Mouse (Mus musculus): Measurements from ENCODE around the gene Igf1r. TPM values are rescaled to one million over a fixed set of nuclear protein-coding genes. Genes with fewer than 3 reads are reported as not detected.

Igf1r gene
- polyA plus RNA-seq, 1 experiment from 2014 or later, result 2.7 TPM

- 46% methylated on average over 10 of the region's 10 CpGs for WGBS (ENCODE audit: insufficient replicate concordance)
- 0 out of 2 replicates have a peak overlapping the region, but pooled peaks have one; percentile 89 for H3K9ac ChIP-seq (replicated peaks)
- ATAC-seq (no peak), DNase-seq (no peak)
- H3K4me3 ChIP-seq (ENCODE audit: low read depth, low read length), result peak overlapping the region; percentile 92
- no peak overlapping the region; the same call in 1 of the 2 replicates for H3K27ac ChIP-seq (ENCODE audit: low read depth)
- H3K27me3 ChIP-seq (ENCODE audit: insufficient read depth, low read length), result peaks cover 42% of the 10 kb centered on the region
- no peaks in the 10 kb centered on the region for H3K36me3 ChIP-seq (replicated peaks; ENCODE audit: insufficient read depth, low read length)
- H3K9me3 ChIP-seq (ENCODE audit: low read length), result no peaks in the 10 kb centered on the region
- no peak for TF ChIP-seq CTCF (IDR thresholded peaks at IDR 0.05; ENCODE audit: low read depth)
- TF ChIP-seq EP300 (IDR thresholded peaks at IDR 0.05; ENCODE audit: low read depth), result no peak
- H3K4me1 ChIP-seq (ENCODE audit: insufficient read depth), result peaks cover 16% of the 10 kb centered on the region
- H3K4me2 ChIP-seq (ENCODE audit: low read depth, low read length), result peak overlapping the region; percentile 99
Observed at GRCm38 (mm10) chr7:67954591-67955185, 2.1 kb downstream of the Igf1r start.

- Histone ChIP-seq H3K9ac (replicated peaks) (no peak overlapping the region), H3K9me3 (ENCODE audit: low read length) (no peaks in the 10 kb centered on the region), H3K4me1 (ENCODE audit: insufficient read depth) (peaks cover 16% of the 10 kb centered on the region), H3K36me3 (replicated peaks; ENCODE audit: insufficient read depth, low read length) (no peaks in the 10 kb centered on the region), H3K4me2 (ENCODE audit: low read depth, low read length) (peak overlapping the region; percentile 99), H3K27me3 (ENCODE audit: insufficient read depth, low read length) (peaks cover 41% of the 10 kb centered on the region), H3K4me3 (ENCODE audit: low read depth, low read length) (no peak overlapping the region), H3K27ac (ENCODE audit: low read depth) (no peak overlapping the region; the same call in 1 of the 2 replicates)
- WGBS (ENCODE audit: insufficient replicate concordance), result 43% methylated on average over 5 of the region's 5 CpGs
- DNase-seq (no peak), ATAC-seq (no peak)
- TF ChIP-seq CTCF (IDR thresholded peaks at IDR 0.05; ENCODE audit: low read depth) (no peak), EP300 (IDR thresholded peaks at IDR 0.05; ENCODE audit: low read depth) (no peak)
Observed at GRCm38 (mm10) chr7:67955276-67955675, 2.6 kb downstream of the Igf1r start.

- WGBS (ENCODE audit: insufficient replicate concordance), result 64% methylated on average over 6 of the region's 6 CpGs
- peaks cover 9% of the 10 kb centered on the region; the same call in 1 of the 2 replicates for H3K4me1 ChIP-seq (ENCODE audit: insufficient read depth)
Observed at GRCm38 (mm10) chr7:67957376-67957775, 4.7 kb downstream of the Igf1r start.

DNA sequence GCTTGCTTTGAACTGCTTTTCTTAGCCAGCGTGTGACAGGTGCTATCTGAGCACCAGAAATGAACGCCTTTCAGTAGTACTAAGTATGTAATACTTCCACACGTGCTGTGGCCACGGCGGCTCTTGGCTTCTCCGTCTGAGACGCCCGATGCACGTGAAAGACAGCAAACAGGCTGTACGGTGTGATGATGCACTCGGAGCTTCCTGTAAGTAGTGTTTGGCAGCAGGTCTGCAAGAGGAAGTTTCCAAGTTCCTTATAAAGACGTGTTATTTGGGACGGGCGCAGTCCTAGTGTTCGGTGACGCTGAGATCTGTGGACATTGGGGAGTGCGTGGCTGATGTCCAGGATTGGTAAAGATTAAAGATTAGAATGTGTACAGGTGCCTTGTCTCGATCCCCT is 5.4 kb downstream of the Igf1r start:
- WGBS (ENCODE audit: insufficient replicate concordance), result 31% methylated on average over 18 of the region's 18 CpGs
- Histone ChIP-seq H3K9ac (replicated peaks) (no peak overlapping the region), H3K4me2 (ENCODE audit: low read depth, low read length) (peak overlapping the region; percentile 36), H3K4me1 (ENCODE audit: insufficient read depth) (peaks cover 9% of the 10 kb centered on the region; the same call in 1 of the 2 replicates), H3K27me3 (ENCODE audit: insufficient read depth, low read length) (peaks cover 34% of the 10 kb centered on the region), H3K36me3 (replicated peaks; ENCODE audit: insufficient read depth, low read length) (no peaks in the 10 kb centered on the region), H3K4me3 (ENCODE audit: low read depth, low read length) (no peak overlapping the region), H3K9me3 (ENCODE audit: low read length) (no peaks in the 10 kb centered on the region), H3K27ac (ENCODE audit: low read depth) (no peak overlapping the region)
- DNase-seq (peak; percentile 48), ATAC-seq (peak; percentile 16)
- TF ChIP-seq EP300 (IDR thresholded peaks at IDR 0.05; ENCODE audit: low read depth), result no peak
- TF ChIP-seq CTCF (IDR thresholded peaks at IDR 0.05; ENCODE audit: low read depth), result no peak

More at GRCm38 (mm10) chr7:67957376-67957775, 4.7 kb downstream of the Igf1r start:
- no peaks in the 10 kb centered on the region for H3K36me3 ChIP-seq (replicated peaks; ENCODE audit: insufficient read depth, low read length)
- TF ChIP-seq EP300 (IDR thresholded peaks at IDR 0.05; ENCODE audit: low read depth) (no peak), CTCF (IDR thresholded peaks at IDR 0.05; ENCODE audit: low read depth) (no peak)
- ATAC-seq (no peak), DNase-seq (no peak)
- H3K4me2 ChIP-seq (ENCODE audit: low read depth, low read length), result no peak overlapping the region
- H3K9ac ChIP-seq (replicated peaks), result no peak overlapping the region
- peaks cover 36% of the 10 kb centered on the region for H3K27me3 ChIP-seq (ENCODE audit: insufficient read depth, low read length)
- H3K27ac ChIP-seq (ENCODE audit: low read depth), result no peak overlapping the region
- no peak overlapping the region for H3K4me3 ChIP-seq (ENCODE audit: low read depth, low read length)
- no peaks in the 10 kb centered on the region for H3K9me3 ChIP-seq (ENCODE audit: low read length)

DNA sequence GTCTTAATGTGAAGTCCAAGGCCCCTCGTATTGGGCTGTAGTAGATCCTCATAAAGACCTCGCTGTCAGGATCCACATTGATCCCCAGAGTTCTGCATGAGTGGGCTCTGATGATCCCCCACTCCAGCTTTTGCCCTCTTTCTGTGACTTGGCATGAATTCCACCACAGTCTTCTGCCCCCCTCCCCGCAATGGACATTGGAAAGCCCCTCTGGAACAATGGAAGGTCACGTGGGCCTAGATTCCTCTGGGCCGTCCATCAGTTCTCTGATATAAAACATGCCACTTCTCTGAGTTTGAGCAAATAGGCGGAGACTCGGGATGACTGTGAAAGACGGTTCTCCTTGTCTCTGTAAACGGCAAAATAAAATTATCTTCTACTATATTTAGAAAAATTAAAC is 8.1 kb downstream of the Igf1r start:
- ATAC-seq, result no peak
- Histone ChIP-seq H3K27me3 (ENCODE audit: insufficient read depth, low read length) (peaks cover 23% of the 10 kb centered on the region), H3K4me1 (ENCODE audit: insufficient read depth) (peaks cover 6% of the 10 kb centered on the region; the same call in 1 of the 2 replicates), H3K9ac (replicated peaks) (no peak overlapping the region), H3K27ac (ENCODE audit: low read depth) (no peak overlapping the region; the same call in 1 of the 2 replicates), H3K4me2 (ENCODE audit: low read depth, low read length) (no peak overlapping the region), H3K9me3 (ENCODE audit: low read length) (no peaks in the 10 kb centered on the region), H3K4me3 (ENCODE audit: low read depth, low read length) (no peak overlapping the region), H3K36me3 (replicated peaks; ENCODE audit: insufficient read depth, low read length) (no peaks in the 10 kb centered on the region)
- 66% methylated on average over 9 of the region's 9 CpGs for whole genome bisulfite sequencing (ENCODE audit: insufficient replicate concordance)
- DNase-seq, result no peak
- TF ChIP-seq CTCF (IDR thresholded peaks at IDR 0.05; ENCODE audit: low read depth) (no peak), EP300 (IDR thresholded peaks at IDR 0.05; ENCODE audit: low read depth) (no peak)

DNA sequence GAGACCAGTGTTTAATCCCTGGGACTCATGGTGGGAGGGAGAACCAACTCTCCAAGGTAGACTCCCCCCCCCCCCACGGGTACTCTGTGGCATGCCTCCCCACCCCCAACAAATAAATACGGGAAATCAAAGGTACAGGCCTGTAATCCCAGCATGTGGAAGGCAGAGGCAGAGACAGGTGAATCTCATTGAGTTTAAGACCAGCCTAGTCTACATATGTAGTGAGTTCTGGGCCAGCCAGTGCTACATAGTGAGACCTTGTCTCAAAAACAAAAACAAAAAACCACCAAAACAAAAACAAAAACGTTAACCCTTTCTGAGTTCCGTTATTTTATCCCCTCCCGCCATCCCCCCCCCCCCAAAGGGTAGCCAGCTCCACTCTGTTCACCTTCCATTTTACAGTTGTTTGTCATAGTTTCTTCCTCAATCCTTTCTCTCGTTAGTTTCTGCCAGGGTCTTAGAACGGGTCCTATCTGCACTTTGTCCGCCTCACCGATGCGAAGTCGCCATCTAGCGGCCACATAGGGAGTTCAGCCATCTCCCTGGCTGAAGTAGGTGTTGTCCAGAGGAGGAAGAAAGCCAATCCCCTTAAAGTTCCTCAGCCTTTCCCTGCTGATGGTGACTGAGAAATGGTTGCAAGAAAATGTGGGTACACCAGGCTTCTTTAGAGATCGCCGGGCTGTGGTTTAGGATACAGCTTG is 9.1 kb downstream of the Igf1r start:
- WGBS (ENCODE audit: insufficient replicate concordance), result 16% methylated on average over 14 of the region's 14 CpGs
- Histone ChIP-seq H3K9ac (replicated peaks) (no peak overlapping the region), H3K4me1 (ENCODE audit: insufficient read depth) (peaks cover 9% of the 10 kb centered on the region; the same call in 1 of the 2 replicates), H3K36me3 (replicated peaks; ENCODE audit: insufficient read depth, low read length) (no peaks in the 10 kb centered on the region), H3K9me3 (ENCODE audit: low read length) (no peaks in the 10 kb centered on the region), H3K4me3 (ENCODE audit: low read depth, low read length) (no peak overlapping the region), H3K27ac (ENCODE audit: low read depth) (no peak overlapping the region), H3K27me3 (ENCODE audit: insufficient read depth, low read length) (peaks cover 19% of the 10 kb centered on the region), H3K4me2 (ENCODE audit: low read depth, low read length) (no peak overlapping the region)
- ATAC-seq, result peak; percentile 60
- DNase-seq, result peak; percentile 84
- TF ChIP-seq CTCF (IDR thresholded peaks at IDR 0.05; ENCODE audit: low read depth) (peak; percentile 95), EP300 (IDR thresholded peaks at IDR 0.05; ENCODE audit: low read depth) (no peak)

Measured in liver, postnatal 0 days (tissue).